8 mouse cellular contexts compared by ENCODE assay signal in genomic region chr10:7333077-7333747, GRCm38 (mm10).
DNase-seq lines count a peak whose midpoint lies in the region; ATAC-seq and TF ChIP-seq lines count a peak whose summit lies in the region.

No protein-coding gene starts in this region.

- no peak overlapping the region for H3K4me3 ChIP-seq in ES-E14 (ENCODE audit: insufficient read depth in 1 of 2, low read depth in 1 of 2, low read length in 2 of 2, poor library complexity in 1 of 2, severe bottlenecking in 1 of 2)
- H3K4me3 ChIP-seq in forebrain, embryonic 13.5 days: no peak overlapping the region
- no peak overlapping the region for H3K4me3 ChIP-seq in liver, postnatal 0 days (ENCODE audit: low read depth, low read length)

- 41% methylated on average over 11 of the region's 11 CpGs for WGBS in forebrain, embryonic 13.5 days
- 41% methylated on average over 11 of the region's 11 CpGs for WGBS in large intestine, adult 2 months
- 43% methylated on average over 11 of the region's 11 CpGs for WGBS in liver, postnatal 0 days (ENCODE audit: insufficient replicate concordance)

- intact Hi-C loops in heart, postnatal 25 days (cut with DNase I): loop anchor here (2.0 kb wide), 1 partner anchor 268 kb away; no protein-coding TSS in a partner anchor

- H3K4me2 ChIP-seq in forebrain, embryonic 13.5 days: no peak overlapping the region
- no peak overlapping the region for H3K4me2 ChIP-seq in liver, postnatal 0 days (ENCODE audit: low read depth, low read length)

- no peaks in the 10 kb centered on the region for H3K4me1 ChIP-seq in ES-E14 (ENCODE audit: control insufficient read depth in 2 of 2, insufficient read depth in 2 of 2, low read length in 2 of 2, poor library complexity in 1 of 2)
- no peaks in the 10 kb centered on the region for H3K4me1 ChIP-seq in forebrain, embryonic 13.5 days
- no peaks in the 10 kb centered on the region for H3K4me1 ChIP-seq in liver, postnatal 0 days (ENCODE audit: insufficient read depth)

- in situ Hi-C loops in ES-E14 (cut with MboI; ENCODE audit: low sequenced_read_pairs in 2 of 2, unreplicated experiment in 2 of 2): no loop called here

- H3K9ac ChIP-seq in ES-E14 (ENCODE audit: insufficient read depth, low read depth, low read length, poor library complexity, severe bottlenecking): no peak overlapping the region
- H3K9ac ChIP-seq in forebrain, embryonic 13.5 days: no peak overlapping the region
- H3K9ac ChIP-seq in liver, postnatal 0 days (replicated peaks): no peak overlapping the region

- TF ChIP-seq EP300 in liver, postnatal 0 days (IDR thresholded peaks at IDR 0.05; ENCODE audit: low read depth): no peak

- peak; percentile 96 for ATAC-seq in forebrain, embryonic 13.5 days
- ATAC-seq in liver, postnatal 0 days: peak; percentile 66

- no peaks in the 10 kb centered on the region for H3K27me3 ChIP-seq in forebrain, embryonic 13.5 days
- no peaks in the 10 kb centered on the region for H3K27me3 ChIP-seq in liver, postnatal 0 days (ENCODE audit: insufficient read depth, low read length)

- no peaks in the 10 kb centered on the region for H3K9me3 ChIP-seq in ES-E14 (ENCODE audit: control insufficient read depth, insufficient read depth, low read depth, low read length)
- no peaks in the 10 kb centered on the region for H3K9me3 ChIP-seq in forebrain, embryonic 13.5 days (replicated peaks)
- no peaks in the 10 kb centered on the region for H3K9me3 ChIP-seq in liver, postnatal 0 days (ENCODE audit: low read length)

- DNase-seq in ES-E14 (ENCODE audit: low read depth, low spot score): peak; percentile 88
- peak; percentile 55 for DNase-seq in c-Kit-positive CD71-positive TER-119-negative erythroid progenitor cells, embryonic 14.5 days (ENCODE audit: low read depth)
- peak; percentile 12 for DNase-seq in heart, postnatal 25 days (ENCODE audit: low spot score)
- DNase-seq in large intestine, adult 2 months (ENCODE audit: low read depth, low spot score): peak; percentile 28
- DNase-seq in liver, postnatal 0 days: peak; percentile 76
- peak; percentile 44 for DNase-seq in ovary, postnatal 10 days (ENCODE audit: low spot score)
- peak; percentile 73 for DNase-seq in thymus, postnatal 0 days (ENCODE audit: low spot score)

- TF ChIP-seq CTCF in liver, postnatal 0 days (IDR thresholded peaks at IDR 0.05; ENCODE audit: low read depth): peak; percentile 90

- H3K36me3 ChIP-seq in ES-E14 (ENCODE audit: control insufficient read depth, insufficient read depth, low read length, poor library complexity, severe bottlenecking): no peaks in the 10 kb centered on the region
- H3K36me3 ChIP-seq in forebrain, embryonic 13.5 days (ENCODE audit: poor library complexity, severe bottlenecking): no peaks in the 10 kb centered on the region
- H3K36me3 ChIP-seq in liver, postnatal 0 days (replicated peaks; ENCODE audit: insufficient read depth, low read length): no peaks in the 10 kb centered on the region

- H3K27ac ChIP-seq in ES-E14 (ENCODE audit: insufficient read depth, low read depth, low read length, poor library complexity, severe bottlenecking): no peak overlapping the region
- H3K27ac ChIP-seq in forebrain, embryonic 13.5 days: no peak overlapping the region
- no peak overlapping the region for H3K27ac ChIP-seq in liver, postnatal 0 days (ENCODE audit: low read depth)

TF ChIP-seq in ES-E14, 5 proteins besides CTCF, POLR2A, EP300 and RAD21:
- TF ChIP-seq ZNF384 (IDR thresholded peaks at IDR 0.05; ENCODE audit: low read depth, low read length) (no peak), ZC3H11A (IDR thresholded peaks at IDR 0.05; ENCODE audit: borderline replicate concordance, low read depth, low read length) (peak; percentile 77), CHD2 (IDR thresholded peaks at IDR 0.05; ENCODE audit: low read depth, low read length) (no peak)

Comparison
In these comparisons a context has a peak if more than half of its experiments do, and no peak if none do; other contexts are left out.
1. DNase-seq: peak in every context shown above with its lines; median percentile 88 in ES-E14; 76 in liver, postnatal 0 days; 73 in thymus, postnatal 0 days; 55 in c-Kit-positive CD71-positive TER-119-negative erythroid progenitor cells, embryonic 14.5 days; 44 in ovary, postnatal 10 days; 28 in large intestine, adult 2 months; 12 in heart, postnatal 25 days.